Mouse (Mus musculus) ovary, postnatal 36 days (tissue): ENCODE measurements around the gene Dnajb9.
A peak's percentile ranks its signal among the peaks of the same experiment; 100 is the strongest.
"Not testable (repeated sequence)": the region's sequence is repeated elsewhere in the genome, so short reads cannot be mapped to it uniquely, and the experiment has no call there.

Experiments
- DNase-seq: peaks from one replicate; pipeline ENCODE4 v3.0.0; 2022; ENCODE audit warnings: low spot score, mixed read lengths

Dnajb9 gene

DNA sequence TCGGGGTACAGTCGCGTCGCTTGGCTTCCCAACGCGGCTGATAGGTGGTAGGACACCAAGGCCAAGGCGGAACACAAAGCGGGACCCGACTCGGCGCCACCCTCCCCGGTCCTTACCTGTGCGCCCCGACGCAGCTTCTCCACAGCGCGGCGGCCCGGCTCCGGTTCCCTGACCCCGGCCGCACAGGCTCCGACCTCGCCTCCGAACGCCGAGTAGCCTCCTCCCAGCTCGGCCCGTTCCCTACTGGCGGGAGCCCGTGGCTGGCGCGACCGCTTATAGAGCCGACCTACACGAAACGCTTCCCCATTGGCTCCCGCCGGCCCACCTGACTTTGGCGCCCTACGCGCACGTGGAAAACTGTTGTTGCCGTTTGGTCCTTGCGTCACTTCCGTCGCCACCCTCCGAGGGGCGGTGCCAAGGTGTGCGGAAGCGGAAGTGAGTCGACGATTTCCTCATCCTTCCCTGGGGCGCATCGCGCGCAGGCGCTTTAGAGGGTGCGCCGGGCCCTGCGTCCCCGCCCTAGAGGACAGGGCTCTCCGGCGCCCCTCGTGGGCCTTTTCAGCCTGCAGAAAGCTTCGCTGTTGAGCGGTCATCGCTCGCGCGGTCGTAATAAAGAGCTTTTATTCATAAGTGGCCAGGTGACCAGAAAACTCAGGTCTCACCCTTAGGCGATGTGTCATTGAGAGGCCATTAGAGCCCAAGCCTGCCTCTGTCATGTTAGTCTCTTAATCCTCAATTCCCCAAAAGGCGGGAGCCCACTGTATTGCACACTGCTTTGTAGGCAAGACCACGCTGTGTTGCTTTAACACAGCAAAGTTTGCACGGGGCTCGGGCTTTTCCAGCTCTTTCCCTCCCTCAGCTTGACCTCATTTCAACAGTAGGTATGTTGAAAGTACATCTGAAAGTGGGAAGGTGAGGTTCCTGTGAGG, at the start of gene Dnajb9:
Gene Dnajb9, minus strand, starts transcription at position 503 of the 929 bp plus-strand sequence.
- peak; percentile 99 for DNase-seq

DNA sequence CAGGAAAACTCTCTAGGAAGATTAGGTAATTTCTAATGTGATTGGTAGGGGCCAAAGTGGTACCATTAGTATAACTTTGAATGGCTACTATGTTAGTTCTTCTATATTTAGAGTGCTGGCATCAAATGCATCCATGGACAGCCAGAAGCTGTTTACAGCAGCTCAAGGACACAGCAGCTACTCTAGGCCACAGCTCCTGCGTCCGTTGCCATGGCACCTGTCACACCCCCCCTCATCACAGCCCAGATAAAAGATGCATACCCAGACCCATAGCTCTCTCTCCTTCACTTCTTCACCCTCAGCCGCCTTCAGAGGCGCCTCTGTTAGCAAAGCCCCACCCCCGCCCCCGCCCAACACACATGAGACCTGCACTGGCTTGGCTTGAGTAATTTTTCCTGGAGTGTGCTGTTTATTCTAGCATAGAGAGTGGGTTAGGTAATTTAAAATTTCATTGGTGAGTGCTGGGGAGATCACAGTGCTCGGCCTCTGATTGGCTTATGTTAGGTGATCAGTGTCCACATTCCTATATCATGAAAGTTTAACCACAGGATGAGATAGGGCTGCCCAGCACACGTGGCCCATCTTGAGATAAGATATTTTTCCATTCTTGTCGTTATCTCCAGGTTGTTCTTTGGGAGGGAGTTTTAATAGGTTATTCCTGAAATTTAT, 38.3 kb upstream of the Dnajb9 start:
- no peak for DNase-seq

DNA sequence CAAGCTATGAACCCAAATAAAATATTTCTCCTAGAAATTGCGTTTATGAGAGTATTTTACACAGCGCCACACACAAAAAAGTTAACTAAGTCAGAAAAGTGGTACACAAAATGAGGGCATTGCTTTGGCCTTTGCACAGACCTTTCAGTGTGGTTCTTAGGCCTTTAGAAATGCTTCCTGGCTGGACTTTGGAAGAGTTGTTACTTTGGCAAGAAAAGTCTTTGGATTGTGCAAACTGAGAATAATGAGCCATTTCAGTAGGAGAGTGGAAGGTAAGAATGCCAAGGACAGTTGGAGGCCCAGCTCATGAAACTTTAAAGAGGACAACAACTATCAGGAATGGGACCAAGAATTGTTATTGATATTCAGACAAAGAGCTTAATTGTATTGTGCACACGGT, 35.6 kb upstream of the Dnajb9 start:
- DNase-seq, result no peak

DNA sequence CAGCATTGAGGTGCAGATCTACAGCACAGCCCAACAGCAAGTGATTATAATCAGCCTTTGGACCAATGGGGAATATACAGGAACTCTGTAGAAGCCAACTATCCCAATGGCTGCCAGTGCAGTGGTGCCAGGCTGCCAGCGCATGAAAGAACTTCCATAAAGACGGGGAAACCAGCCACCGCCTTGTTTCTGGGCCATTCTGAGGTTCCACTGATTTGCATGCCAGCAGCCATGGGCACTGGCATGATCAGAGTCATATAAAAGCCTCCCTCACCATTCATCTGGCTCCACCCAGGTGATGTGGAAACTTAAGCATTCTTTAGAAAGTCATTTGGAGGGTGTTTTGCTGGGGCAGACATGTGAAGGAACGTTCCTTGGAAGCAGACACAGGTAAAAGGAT, 32.3 kb upstream of the Dnajb9 start:
- DNase-seq, result no peak

DNA sequence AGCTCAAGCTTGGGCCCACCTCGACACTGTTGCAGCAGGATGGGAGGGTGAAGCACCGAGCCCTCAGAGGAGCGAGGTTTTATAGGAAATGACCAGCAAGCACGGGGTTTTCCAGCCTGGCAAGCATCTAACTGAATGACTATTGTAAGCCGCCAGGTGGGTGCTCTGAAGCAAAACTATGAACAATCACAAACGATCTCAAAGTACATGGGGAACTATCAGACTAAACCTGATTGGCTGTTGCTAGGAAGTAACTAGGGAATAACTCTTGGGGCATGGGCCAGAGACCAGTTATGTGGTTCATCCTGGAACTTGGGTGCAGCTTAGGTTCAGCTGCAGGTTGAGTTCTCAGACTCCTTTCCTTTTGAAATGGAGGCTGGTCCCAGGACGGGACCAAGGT, 31.0 kb upstream of the Dnajb9 start:
- no peak for DNase-seq

DNA sequence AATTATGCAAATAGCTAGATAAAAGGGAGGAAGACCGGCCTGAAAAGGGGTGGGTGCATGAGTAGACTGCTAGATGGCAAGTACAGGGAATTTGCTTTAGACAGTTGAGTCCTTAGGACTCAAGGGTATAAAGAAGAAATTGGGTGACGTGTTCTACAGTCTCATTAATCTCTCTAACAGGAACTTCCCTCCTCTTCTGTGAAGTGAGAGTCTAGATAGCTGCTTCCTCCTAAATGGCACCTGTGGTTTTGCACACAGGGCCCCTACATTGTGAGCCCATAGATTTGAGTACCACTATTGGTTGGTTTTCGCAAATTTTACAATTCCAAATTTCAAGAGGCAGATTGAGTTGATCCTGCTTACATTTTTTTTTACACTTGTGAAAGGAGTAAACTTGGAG, 14.5 kb upstream of the Dnajb9 start:
- no peak for DNase-seq

DNA sequence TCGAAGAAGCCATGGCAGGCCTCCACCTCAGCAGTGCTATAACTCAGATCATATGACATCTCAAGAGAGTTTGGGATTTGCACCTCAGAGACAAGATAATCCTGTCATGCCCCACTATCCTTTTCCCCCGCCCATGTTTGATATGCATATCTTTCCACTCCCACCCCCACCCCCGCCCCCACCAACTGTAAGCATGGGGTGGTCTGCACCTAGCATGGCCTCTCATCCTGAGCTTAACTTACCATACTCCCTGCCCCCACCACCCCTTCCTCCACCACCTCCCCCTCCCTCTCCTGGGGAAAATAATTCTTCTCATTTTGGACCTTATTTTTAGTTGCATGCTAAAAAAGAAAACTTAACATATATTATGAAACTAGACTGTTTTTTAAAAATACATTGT, 12.9 kb upstream of the Dnajb9 start:
- no peak for DNase-seq

DNA sequence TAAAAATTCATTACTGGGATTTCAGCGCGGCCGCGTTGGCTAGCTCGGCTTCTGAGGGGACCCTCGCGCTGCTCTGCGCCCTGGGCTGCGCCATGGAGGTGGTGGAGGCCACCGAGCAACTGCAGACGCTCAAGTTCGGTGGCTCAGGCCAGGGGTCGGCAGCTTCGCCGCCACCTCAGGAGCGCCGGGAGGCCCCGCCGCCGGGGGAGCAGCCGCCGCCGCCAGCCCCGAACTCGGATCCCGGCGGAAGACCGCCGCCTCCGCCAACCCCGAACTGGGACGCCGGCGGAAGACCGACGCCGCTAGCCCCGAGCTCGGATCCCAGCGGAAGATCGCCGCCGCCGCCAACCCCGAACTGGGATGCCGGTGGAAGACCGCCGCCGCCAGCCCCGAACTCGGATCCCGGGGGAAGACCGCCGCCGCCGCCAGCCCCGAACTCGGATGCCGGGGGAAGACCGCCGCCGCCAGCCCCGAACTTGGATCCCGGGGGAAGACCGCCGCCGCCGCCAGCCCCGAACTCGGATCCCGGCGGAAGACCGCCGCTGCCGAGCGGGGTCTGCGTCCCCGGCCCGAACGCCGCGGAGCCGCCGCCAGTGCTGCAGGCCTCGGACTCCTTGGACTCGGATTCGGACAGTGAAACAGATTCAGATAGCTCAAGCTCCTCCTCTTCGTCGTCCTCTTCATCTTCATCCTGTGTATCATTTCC, 11.7 kb upstream of the Dnajb9 start:
- DNase-seq, result peak; percentile 35

DNA sequence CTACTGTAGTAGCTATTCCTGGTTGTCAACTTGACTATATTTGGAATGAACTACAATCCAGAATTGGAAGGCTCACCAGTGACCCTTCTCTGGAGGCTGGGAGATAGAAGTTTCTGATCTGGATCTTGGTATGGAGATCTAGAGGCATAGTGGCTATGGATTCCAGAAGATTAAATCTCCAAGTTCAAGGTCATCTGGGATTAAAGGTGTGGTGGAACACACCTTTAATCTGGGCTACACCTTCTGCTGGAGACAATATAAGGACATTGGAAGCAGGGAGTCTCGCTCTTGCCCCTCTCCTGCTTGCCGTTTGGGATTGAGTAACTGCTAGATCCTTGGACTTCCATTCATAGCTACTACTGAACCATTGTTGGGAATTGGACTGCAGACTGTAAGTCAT, 10.9 kb upstream of the Dnajb9 start, which contains the start of gene Pnpla8:
Gene Pnpla8, plus strand, starts transcription at position 301 of the 400 bp plus-strand sequence.
- not testable (repeated sequence) for DNase-seq

DNA sequence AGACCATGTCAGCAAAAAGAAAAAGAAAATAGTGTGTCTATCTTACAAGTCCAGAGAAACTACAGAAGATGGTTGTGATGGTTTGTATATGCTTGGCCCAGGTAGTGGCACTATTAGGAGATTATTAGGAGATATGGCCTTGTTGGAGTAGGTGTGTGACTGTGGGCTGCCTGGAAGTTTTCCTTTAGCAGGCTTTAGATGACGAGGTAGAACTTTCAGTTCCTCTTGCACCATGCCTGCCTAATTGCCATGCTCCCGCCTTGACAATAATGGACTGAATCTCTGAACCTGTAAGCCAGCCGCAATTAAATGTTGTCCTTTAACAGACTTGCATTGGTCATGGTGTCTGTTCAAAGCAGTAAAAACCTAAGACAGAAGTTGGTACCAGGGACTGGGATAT, 1.4 kb upstream of the Dnajb9 start:
- DNase-seq, result no peak

DNA sequence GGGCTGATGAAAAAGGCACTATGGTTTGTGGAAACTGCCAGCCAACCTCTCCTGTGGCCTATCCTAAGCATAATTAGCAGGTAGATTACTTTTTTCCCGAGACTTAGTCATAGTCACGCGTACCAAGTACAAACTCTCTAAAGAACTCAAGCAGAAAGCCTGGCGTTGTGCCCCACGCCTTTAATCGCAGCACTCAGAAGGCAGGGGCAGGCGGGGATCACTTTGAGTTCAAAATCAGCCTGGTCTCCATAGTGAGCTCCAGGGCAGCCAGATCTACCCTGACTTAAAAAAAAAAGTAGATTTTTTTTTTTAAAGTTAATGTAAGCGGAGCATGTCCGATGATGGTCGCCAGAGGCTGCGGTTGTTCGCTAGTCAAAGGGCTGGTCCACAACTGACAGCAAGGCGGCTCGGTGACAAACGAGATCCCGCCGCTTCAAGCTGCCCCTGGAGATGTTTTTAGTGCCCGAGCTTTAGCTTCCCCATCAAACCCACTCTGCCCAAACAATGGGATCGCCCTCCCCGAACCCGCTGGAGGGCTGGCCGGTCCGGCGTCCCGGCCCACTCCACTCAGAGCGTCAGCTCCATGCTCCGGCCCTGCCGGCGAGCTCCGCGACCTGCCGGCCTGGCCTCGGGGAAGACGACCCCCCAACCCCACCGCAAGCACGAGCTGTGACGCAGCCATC, 844 bp downstream of the Dnajb9 start:
- DNase-seq, result no peak

DNA sequence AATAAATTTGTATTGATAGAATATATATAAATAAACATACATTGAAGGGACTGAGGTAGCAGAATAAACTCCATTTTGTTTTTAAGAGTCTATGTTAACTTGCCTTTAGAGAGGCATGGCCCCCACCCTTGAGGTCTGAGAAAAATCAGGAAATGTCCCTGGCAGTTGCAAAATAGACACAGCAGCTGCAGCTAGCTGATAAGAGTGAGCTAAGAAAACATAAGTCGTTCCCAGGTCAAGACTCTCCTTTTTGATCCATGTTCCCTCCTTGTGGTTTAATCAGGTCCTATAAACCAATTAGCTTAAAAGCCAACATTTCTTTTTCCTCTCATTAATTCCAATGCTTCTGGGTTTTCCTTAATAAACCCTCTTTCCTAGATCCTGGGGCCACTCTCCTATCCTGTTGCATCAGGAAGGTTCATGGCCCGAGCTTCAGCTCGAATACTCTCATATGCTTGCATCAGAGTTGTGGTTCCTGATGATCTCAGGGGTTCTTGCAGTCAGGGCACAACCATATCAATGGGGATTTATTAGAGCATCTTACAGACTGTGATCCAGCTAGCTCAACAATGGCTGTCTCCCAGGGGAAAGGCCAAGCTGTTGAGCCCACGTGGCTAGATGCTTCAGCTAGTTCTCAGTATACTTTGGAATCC, 12.1 kb downstream of the Dnajb9 start:
- no peak for DNase-seq

DNA sequence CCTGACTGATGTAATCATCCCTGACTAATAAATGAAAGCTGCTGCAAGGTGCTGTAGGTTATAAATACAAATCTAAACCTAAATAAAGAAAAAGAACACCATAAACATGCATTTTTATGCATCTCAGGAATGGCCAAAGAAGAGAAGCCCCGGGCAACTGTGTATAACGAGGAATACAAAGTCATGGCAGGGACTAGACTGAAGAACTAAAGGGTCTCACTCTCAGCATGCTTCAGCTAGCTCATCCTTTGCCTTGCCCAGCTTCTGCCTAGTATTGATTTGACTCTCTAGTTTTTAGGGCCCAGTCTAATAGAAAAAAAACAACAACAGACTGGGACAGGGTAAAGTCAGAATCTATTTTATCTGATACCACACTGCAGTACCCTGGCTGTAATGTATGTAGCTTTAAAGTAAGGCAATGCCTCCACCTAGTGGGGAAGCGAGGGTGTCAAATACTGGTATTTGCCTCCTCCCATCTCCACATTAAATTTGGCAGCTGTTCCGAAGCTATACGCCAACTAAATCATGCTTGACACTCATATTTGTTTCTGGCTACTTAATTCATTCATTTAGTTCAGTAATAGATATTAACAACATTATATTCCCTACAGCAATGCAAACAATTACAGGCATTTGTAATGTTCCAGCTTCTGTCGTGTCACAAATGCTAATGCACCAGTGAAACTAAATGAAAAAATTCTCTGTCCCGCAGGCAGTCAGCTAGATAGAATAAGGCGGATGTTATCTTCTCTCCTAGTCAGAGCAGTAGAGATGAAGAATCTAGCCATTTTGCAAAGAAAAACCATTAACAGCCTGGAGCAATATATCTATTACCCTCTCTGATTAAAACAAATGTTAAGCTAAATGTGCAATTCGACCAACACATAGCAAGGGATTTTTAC, 28.8 kb downstream of the Dnajb9 start:
- no peak for DNase-seq

DNA sequence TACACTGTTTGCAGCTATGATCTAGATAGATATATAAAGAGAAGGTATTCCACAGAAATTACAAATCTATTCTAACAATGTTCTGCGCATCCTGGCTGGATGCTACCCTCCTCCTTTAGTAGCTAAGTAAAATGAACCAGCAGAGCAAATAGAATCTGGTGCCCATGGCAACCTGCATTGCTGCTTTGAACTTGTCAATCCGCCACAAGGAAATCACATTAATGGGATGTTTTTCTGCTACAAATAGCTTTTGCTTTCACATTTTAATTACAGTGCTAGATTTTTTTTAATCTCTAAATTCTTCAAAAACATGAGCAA, 33.1 kb downstream of the Dnajb9 start:
- no peak for DNase-seq

DNA sequence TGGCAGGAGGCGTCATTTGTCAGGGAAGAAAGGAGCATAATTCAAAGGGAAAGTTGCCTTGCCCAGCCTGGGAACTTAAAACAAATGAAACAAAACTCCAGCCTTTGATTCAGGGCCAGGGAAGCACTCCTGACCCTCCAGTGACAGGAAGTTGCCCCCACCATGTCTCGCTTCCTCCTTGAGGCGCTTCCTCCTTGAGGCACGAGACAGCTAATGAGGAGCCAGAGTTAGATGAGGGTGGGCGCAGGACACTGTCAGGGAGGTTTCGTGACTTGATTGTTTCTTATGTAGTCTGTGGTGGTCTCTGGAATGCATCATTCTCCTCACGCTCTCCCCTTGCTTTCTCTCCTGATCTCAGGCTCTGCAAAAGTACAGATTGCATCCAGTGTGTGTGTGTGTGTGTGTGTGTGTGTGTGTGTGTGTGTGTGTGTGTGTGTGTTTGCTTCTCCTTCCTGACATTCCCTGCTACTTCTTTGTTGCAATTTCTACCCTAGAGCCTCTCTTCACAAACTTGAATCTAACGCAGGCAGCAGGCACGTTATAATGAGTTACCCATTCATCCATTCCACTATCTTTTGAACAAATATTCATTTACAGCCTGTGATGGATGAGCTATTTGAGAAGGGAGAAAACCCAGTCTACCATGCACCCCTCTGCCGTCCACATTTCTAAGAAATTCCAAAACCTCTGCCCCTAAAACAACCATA, 33.6 kb downstream of the Dnajb9 start:
- DNase-seq, result no peak

DNA sequence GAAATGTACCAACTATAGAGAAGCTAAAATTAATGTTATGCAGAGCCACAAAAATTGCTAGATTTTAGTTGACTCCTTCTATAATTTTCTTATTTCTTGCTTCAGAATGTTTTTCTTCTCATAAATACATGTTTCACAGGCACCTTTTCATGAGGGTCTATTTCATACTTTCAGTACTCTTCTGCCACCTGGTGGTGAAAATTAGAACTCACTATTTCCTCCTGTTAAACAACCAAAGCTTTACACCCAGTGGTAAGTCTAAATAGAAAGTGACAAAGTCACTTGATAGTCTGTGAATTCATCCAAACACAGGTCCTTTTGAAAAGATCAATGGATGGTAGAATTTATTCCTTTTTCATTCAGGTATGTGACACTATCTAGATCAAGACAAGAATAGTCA, 43.2 kb downstream of the Dnajb9 start:
- no peak for DNase-seq

DNA sequence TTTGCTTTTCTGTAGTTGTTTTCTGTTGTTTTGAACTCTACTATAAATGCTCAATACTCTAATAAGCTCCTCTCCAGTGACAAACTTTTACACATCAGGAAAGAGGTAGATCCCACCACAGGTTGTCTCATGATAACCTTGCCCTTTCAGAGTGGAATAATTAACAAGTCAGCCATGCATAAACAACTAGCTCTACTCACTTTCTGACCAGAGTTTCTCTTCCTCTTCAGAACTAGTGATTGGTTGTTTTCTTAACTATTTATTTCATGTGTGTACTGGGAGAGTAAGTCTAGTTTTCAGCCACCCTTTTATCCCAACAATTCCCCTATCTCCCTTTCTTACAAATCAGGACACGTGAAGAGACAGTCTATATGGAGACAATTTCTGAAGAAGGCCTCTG, 50.8 kb downstream of the Dnajb9 start:
- no peak for DNase-seq
